8 mouse cellular contexts compared by ENCODE assay signal in the genomic region with DNA sequence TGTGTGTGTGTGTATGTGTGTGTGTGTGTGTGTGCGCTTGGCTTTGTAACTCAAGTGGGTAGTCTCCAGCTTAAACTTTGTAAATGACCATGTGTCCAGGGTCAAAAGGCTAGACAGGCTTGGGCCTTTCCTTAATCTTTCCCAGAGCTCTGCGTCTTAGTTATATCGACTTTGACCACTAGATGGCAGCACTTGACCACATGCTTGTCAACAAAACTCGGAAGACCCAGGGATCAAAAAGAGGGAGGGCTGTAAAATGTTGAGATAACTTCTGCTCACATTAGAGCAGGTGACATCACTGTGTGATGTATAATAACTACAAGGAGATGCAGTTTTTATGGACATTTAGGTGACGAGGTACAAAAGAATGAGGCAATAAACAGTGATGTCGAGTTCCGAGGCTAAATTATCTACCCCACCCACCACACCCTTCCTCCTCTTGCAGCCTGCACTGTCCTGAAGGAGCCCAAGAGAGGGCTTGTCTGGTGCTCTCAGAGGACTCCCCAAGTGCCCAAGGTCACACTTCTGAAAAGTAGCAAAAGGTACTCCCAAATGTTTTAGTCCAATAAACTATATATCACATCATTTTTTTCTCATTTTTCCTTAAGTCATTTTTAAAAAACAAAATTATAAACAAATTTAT. TPM values are rescaled to one million over a fixed set of nuclear protein-coding genes. Genes with fewer than 3 reads are reported as not detected.
A peak's percentile ranks its signal among the peaks of the same experiment; 100 is the strongest.
DNase-seq lines count a peak whose midpoint lies in the region; ATAC-seq and TF ChIP-seq lines count a peak whose summit lies in the region.

No protein-coding gene starts in this region.

- no peaks in the 10 kb centered on the region for H3K36me3 ChIP-seq in ES-E14 (ENCODE audit: control insufficient read depth, insufficient read depth, low read length, poor library complexity, severe bottlenecking)
- H3K36me3 ChIP-seq in forebrain, embryonic 11.5 days (ENCODE audit: control insufficient read depth, insufficient read depth, low read length) = no peaks in the 10 kb centered on the region
- no peaks in the 10 kb centered on the region for H3K36me3 ChIP-seq in liver, postnatal 0 days (replicated peaks; ENCODE audit: insufficient read depth, low read length)
- no peaks in the 10 kb centered on the region for H3K36me3 ChIP-seq in neural tube, embryonic 14.5 days (ENCODE audit: control insufficient read depth, insufficient read depth, low read length)

- peak; percentile 73 for DNase-seq in ES-E14 (ENCODE audit: low read depth, low spot score)
- DNase-seq in brain, embryonic 18.5 days (ENCODE audit: low read depth, low spot score) = peak; percentile 28
- DNase-seq in forebrain, embryonic 11.5 days (ENCODE audit: low spot score) = peak; percentile 74
- DNase-seq in heart, postnatal 36 days = peak; percentile 78
- peak; percentile 66 to 76 for DNase-seq in kidney, postnatal 4 days
- DNase-seq in liver, postnatal 0 days = peak; percentile 69
- peak; percentile 69 for DNase-seq in thymus, postnatal 4 days

- no peaks in the 10 kb centered on the region for H3K9me3 ChIP-seq in ES-E14 (ENCODE audit: control insufficient read depth, insufficient read depth, low read depth, low read length)
- H3K9me3 ChIP-seq in forebrain, embryonic 11.5 days (ENCODE audit: control insufficient read depth, low read length) = no peaks in the 10 kb centered on the region
- no peaks in the 10 kb centered on the region for H3K9me3 ChIP-seq in liver, postnatal 0 days (ENCODE audit: low read length)
- no peaks in the 10 kb centered on the region for H3K9me3 ChIP-seq in neural tube, embryonic 14.5 days (ENCODE audit: control insufficient read depth, low read length)

- intact Hi-C loops in heart, postnatal 36 days (cut with DNase I) = loop anchor here (2.0 to 5.0 kb wide), 4 partner anchors 48 to 378 kb away; partner anchors contain the start of gene Fam214a

- H3K27ac ChIP-seq in ES-E14 (ENCODE audit: insufficient read depth, low read depth, low read length, poor library complexity, severe bottlenecking) = no peak overlapping the region
- no peak overlapping the region for H3K27ac ChIP-seq in forebrain, embryonic 11.5 days (ENCODE audit: low read depth, low read length)
- H3K27ac ChIP-seq in liver, postnatal 0 days (ENCODE audit: low read depth) = no peak overlapping the region
- H3K27ac ChIP-seq in neural tube, embryonic 14.5 days (ENCODE audit: low read depth, low read length) = no peak overlapping the region

- H3K4me2 ChIP-seq in forebrain, embryonic 11.5 days (ENCODE audit: low read depth, low read length, severe bottlenecking) = no peak overlapping the region
- H3K4me2 ChIP-seq in liver, postnatal 0 days (ENCODE audit: low read depth, low read length) = 0 out of 2 replicates have a peak overlapping the region, but pooled peaks have one; percentile 19
- H3K4me2 ChIP-seq in neural tube, embryonic 14.5 days (ENCODE audit: low read depth, low read length) = no peak overlapping the region

- no peak overlapping the region for H3K4me3 ChIP-seq in ES-E14 (ENCODE audit: insufficient read depth in 1 of 2, low read depth in 1 of 2, low read length in 2 of 2, poor library complexity in 1 of 2, severe bottlenecking in 1 of 2)
- no peak overlapping the region for H3K4me3 ChIP-seq in forebrain, embryonic 11.5 days (ENCODE audit: low read depth, low read length)
- H3K4me3 ChIP-seq in liver, postnatal 0 days (ENCODE audit: low read depth, low read length) = no peak overlapping the region
- H3K4me3 ChIP-seq in neural tube, embryonic 14.5 days (ENCODE audit: low read depth, low read length) = no peak overlapping the region

- peak; percentile 64 for ATAC-seq in forebrain, embryonic 11.5 days (replicated peaks; ENCODE audit: low FRiP score)
- ATAC-seq in liver, postnatal 0 days = no peak
- ATAC-seq in neural tube, embryonic 14.5 days (ENCODE audit: low read depth) = peak; percentile 77

- no peak for TF ChIP-seq EP300 in liver, postnatal 0 days (IDR thresholded peaks at IDR 0.05; ENCODE audit: low read depth)

- H3K9ac ChIP-seq in ES-E14 (ENCODE audit: insufficient read depth, low read depth, low read length, poor library complexity, severe bottlenecking) = no peak overlapping the region
- H3K9ac ChIP-seq in forebrain, embryonic 11.5 days (ENCODE audit: low read length) = no peak overlapping the region
- H3K9ac ChIP-seq in liver, postnatal 0 days (replicated peaks) = no peak overlapping the region
- H3K9ac ChIP-seq in neural tube, embryonic 14.5 days (replicated peaks; ENCODE audit: low read depth, low read length) = no peak overlapping the region

- peak; percentile 89 for TF ChIP-seq CTCF in liver, postnatal 0 days (IDR thresholded peaks at IDR 0.05; ENCODE audit: low read depth)

- H3K4me1 ChIP-seq in ES-E14 (ENCODE audit: control insufficient read depth in 2 of 2, insufficient read depth in 2 of 2, low read length in 2 of 2, poor library complexity in 1 of 2) = peaks cover 0 to 2% of the 10 kb centered on the region in 2 experiments; a peak in 2 of 4 replicates
- H3K4me1 ChIP-seq in forebrain, embryonic 11.5 days (replicated peaks; ENCODE audit: control insufficient read depth, insufficient read depth, low read length) = no peaks in the 10 kb centered on the region
- H3K4me1 ChIP-seq in liver, postnatal 0 days (ENCODE audit: insufficient read depth) = no peaks in the 10 kb centered on the region
- H3K4me1 ChIP-seq in neural tube, embryonic 14.5 days (ENCODE audit: control insufficient read depth, insufficient read depth, low read length) = 0 out of 2 replicates have a peak, but pooled peaks cover 2% of the 10 kb centered on the region

- 19% methylated on average over 7 of the region's 7 CpGs for WGBS in forebrain, embryonic 11.5 days
- WGBS in liver, postnatal 0 days (ENCODE audit: insufficient replicate concordance) = 6% methylated on average over 7 of the region's 7 CpGs
- WGBS in neural tube, embryonic 14.5 days = 10% methylated on average over 7 of the region's 7 CpGs

- in situ Hi-C loops in ES-E14 (cut with MboI; ENCODE audit: low sequenced_read_pairs in 2 of 2, unreplicated experiment in 2 of 2) = no loop called here

- no peaks in the 10 kb centered on the region for H3K27me3 ChIP-seq in forebrain, embryonic 11.5 days (ENCODE audit: control insufficient read depth, insufficient read depth, low read length)
- no peaks in the 10 kb centered on the region for H3K27me3 ChIP-seq in liver, postnatal 0 days (ENCODE audit: insufficient read depth, low read length)
- no peaks in the 10 kb centered on the region for H3K27me3 ChIP-seq in neural tube, embryonic 14.5 days (ENCODE audit: control insufficient read depth, insufficient read depth, low read length)

TF ChIP-seq in ES-E14, 5 proteins besides CTCF, POLR2A, EP300 and RAD21:
- no peak for TF ChIP-seq ZNF384 (IDR thresholded peaks at IDR 0.05; ENCODE audit: low read depth, low read length)
- TF ChIP-seq ZC3H11A (IDR thresholded peaks at IDR 0.05; ENCODE audit: borderline replicate concordance, low read depth, low read length) = peak; percentile 87

RNA-seq across cellular contexts. Expression of gene Onecut1, which starts 43.3 kb away (rescaled TPM):
- 0.13 and 0.74 TPM in 2 replicates for total RNA-seq in ES-E14 (2012; rRNA removed)
- 2.5 and 2.6 TPM in 2 replicates for polyA plus RNA-seq in forebrain, embryonic 11.5 days (2014; fragmentation: Nextera tagmentation; extraction: Ambion mirVana)
- not detected for total RNA-seq in heart, postnatal 36 days (2021)
- polyA plus RNA-seq in liver, postnatal 0 days (2015; fragmentation: Nextera tagmentation; extraction: Ambion mirVana) = 7.5 and 9.1 TPM in 2 replicates
- polyA plus RNA-seq in neural tube, embryonic 14.5 days (2014; fragmentation: Nextera tagmentation; extraction: Ambion mirVana) = 3.5 and 4.6 TPM in 2 replicates

RNA-seq across cellular contexts. Expression of gene Fam214a, which starts 47.7 kb away (rescaled TPM):
- 4.9 and 5.2 TPM in 2 replicates for total RNA-seq in ES-E14 (2012; rRNA removed)
- 18.3 and 20.4 TPM in 2 replicates for polyA plus RNA-seq in forebrain, embryonic 11.5 days (2014; fragmentation: Nextera tagmentation; extraction: Ambion mirVana)
- total RNA-seq in heart, postnatal 36 days (2021) = 10 to 100 TPM; 37.3 to 39.8 TPM
- polyA plus RNA-seq in liver, postnatal 0 days (2015; fragmentation: Nextera tagmentation; extraction: Ambion mirVana) = 4.8 and 6.4 TPM in 2 replicates
- polyA plus RNA-seq in neural tube, embryonic 14.5 days (2014; fragmentation: Nextera tagmentation; extraction: Ambion mirVana) = 30.8 and 31.1 TPM in 2 replicates

Comparison
In these comparisons a context has a peak if more than half of its experiments do, and no peak if none do; other contexts are left out.
1. DNase-seq: peak in every context shown above with its lines; median percentile 78 in heart, postnatal 36 days; 74 in forebrain, embryonic 11.5 days; 73 in ES-E14; 71 in kidney, postnatal 4 days; 69 in liver, postnatal 0 days; 69 in thymus, postnatal 4 days; 28 in brain, embryonic 18.5 days.